Mouse (Mus musculus) embryo, embryonic 11 days (tissue): ENCODE data around the gene Il16.
A peak's percentile ranks its signal among the peaks of the same experiment; 100 is the strongest.

Source experiments
- DNase-seq: peaks from one replicate; pipeline ENCODE4 v3.0.0-alpha.2; 2015

Gene Il16

DNA sequence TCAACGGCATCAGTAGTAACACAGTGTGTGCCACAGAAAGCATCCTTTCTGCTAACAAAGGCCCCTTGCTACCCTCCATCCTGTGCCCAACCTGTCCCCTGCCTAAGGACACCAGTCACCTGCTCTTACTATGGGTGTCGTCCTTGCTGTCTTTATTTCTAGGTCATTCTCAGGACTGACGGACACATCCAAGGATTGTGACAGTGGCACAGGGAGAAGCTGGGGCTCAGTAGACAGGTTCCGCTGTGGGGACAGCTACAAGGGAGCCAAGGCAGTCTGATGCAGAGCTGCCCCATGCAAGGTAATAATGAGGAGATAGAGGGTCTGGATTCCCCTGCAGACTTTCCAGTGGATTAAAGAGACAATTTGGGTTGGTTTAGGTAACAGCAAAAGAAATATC, 67.0 kb downstream of the Il16 start:
- DNase-seq = no peak

DNA sequence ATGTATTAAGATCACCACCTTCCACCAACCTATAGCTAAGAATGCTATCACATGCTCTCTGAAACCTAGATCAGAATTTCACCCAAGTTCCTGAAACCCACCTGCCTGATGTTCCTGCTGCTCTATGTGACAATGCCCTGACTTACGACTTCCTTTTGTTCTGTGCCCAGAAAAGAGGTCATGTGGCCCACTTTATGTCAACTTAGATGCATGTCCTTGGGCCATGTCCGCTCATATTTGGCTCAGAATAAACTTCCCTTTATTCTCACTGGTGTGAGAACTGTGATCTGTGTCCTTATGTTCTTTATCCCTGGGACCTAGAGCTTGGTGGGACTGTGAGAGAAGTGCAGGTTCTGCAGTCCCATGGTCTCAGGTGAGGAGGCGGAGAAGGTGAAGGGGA, 68.2 kb downstream of the Il16 start:
- DNase-seq = no peak

DNA sequence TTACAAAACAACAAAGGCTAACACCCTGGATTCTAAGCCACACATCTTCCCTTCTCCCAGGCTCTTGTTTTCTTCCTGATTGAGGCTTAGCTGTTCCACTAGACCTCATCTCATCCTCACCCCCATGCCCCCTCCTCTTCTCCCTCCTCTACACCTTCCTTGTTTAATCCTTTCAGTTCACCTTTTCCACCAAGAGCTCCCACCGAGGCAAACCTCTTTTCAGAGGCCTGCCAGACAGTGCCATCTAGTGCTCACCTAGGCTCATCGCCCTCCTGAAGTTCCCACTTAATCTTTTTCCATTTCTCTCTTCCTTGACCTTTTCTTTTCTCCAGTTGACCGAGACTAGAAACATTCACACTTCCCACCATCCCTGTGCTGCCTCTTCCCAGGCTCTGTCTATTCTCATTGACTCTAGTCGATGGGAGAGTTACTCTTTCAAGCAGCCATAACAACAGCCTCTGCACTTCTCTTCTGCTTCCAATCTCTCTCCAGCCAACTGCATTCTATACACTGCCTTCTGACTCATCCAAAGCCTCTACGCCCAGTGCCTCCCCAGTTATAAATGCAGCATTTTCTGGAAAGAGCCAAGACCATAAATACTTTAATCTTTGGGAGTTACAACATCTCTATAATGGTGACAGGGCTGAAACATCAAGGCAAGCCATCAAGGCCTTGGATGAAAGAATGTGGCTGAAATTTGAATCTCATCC, 69.8 kb downstream of the Il16 start:
- peak; percentile 60 for DNase-seq

DNA sequence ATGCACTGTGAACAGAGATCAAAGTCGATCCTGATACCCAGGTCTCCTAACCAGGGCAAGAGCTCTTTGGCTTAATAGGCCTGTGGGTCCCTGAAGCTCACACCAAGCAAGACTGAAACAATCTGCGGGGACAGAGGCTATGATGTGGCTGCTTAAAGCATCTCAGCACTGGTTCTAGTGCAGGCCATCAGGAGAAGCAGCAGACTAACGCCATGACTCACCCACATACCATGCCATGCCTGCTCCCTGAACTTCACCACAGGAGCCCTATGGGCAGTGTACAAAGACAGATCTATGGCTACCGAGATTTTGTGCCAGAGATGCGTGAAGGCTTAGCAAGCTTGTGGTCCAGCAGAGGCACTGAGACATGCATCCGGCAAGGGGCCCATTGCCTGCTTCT, 74.0 kb downstream of the Il16 start:
- DNase-seq = no peak

DNA sequence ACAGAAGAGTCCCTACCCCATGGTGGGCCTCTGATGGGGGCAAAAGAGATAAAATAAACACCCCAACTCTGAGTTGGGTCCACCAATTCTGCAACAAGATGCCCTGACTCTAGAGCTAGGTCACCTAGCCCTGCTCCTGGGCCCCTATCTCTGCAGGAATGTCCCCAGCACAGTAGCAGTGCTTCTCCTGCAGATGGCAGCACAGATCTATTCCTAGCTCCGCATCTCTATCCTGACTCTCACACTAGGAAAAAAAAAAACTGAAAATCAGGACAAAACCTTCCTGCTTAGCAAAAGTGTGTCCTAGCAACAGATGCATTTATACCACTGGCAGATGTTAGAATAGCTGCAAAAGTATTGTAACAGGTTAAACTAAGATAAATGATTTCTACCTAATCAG, 76.8 kb downstream of the Il16 start:
- DNase-seq = peak; percentile 73

DNA sequence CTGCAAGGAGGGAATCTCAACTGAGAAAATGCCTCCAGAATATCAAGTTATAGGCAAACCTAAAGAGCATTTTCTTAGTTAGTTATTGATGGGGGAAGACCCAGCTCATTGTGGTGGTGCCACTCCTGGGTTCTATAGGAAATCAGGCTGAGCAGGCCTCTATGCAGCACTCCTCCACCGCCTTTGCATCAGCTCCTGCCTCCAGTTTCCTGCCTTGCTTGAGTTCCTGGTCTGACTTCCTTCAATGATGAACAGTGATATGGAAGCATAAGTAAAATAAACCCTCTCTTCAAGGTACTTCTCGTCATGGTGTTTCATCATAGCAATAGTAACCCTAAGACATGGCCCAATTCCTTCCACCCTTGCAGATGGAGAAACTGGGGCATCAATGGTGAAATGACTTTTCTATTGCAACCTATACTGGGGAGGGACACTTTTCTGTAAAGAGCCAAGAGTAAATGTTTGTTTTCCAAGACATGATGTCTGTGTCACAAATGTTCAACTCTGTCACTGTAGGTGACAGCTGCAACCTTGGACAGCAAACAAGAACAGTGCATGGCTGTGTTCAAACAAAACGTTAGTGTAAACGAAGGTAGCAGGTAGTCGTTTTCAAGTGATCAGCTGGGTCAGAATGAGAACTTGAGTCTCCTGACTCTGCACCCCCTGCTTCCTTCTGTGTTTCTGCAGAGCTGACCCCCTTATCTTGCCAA, 77.4 kb downstream of the Il16 start:
- no peak for DNase-seq

DNA sequence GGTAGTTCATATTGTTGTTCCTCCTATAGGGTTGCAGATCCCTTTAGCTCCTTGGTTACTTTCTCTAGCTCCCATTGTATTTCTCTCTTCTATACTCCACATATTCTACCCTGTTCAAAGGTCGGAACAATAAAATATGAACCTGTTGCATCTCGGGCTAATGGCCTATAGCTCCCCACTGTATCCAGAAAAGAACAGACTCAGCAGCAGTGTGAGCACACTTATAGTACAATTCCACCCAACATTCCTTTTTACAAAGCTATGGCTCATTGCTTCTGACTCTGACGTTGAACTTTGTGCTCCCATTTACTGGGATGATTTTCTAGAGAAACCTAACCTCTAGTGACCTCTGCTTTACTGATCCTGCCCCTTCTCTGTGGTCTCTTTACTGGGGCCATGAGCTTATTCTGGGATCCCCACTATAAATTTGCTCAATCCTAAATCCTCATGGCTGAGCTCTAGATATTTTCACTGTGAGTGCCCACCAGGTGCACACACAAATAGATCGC, 79.4 kb downstream of the Il16 start:
- no peak for DNase-seq

DNA sequence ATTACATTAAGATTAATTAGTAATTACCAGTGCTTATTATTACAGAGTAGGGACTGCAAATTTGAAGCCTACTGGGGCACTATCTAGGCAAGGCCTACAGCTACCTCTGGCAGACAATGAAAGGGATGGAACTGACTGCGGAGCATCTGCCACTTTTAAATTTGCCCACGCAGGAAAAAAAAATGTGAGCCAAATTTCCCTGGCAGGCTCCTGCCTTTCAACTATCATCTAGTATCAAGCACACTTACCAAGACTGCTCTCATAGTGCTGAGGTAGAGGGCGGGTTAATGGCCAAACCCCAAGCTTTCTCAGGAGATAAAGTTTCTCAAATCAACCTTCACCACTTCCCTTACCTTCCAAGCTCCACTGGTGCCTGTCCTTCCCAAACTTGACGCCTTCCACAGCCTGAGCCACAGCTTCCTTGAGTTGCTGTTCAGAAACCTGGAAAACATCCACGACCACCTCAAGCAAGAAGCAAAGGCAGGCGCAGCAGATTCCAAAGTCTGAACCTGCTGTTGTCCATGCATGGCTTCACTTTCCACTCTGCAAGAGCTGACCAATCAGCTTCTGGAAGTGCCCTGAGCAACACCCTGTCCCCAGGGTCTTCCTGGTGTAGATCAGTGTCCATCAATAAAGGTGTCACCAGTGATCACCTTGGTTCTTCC, 82.7 kb downstream of the Il16 start:
- DNase-seq = no peak

DNA sequence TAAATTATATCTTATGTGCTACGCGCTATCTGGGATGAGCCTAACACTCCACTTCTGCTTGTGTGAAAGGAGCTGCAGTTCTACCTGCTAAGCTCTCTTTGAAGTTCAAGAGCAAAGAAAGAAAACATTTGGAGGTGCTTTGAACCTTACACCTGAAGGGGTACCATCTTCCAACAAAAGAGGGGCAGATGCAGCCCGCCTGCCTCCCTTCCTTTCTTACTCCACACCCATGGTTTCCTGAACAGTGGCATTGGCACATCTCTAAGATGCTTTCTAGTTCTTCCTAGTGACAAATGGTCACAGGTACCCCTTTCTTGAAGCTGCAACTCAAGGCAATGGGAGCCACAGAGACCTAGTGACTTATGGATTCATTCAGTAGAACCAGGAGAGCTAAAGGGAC, 83.8 kb downstream of the Il16 start:
- DNase-seq = no peak

DNA sequence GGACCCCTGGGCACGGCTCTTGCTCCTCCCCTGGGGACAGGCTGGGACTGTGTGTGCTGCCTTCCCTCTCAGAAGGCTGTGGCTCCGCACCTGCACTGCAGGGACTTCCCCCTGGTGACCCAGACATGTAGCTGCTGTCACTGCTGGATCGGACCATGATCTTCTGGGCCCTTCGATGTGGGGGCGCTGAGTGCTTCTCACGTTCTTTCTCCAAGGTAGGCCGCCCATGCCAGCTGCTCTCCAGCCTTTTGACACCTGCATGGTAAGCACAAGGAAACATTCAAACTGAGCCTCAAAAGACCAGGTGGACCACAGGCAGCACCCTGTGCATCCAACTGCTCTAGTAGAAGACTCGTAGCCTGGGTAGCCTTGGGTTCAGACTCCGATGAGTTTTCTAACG, 84.5 kb downstream of the Il16 start:
- DNase-seq = no peak

DNA sequence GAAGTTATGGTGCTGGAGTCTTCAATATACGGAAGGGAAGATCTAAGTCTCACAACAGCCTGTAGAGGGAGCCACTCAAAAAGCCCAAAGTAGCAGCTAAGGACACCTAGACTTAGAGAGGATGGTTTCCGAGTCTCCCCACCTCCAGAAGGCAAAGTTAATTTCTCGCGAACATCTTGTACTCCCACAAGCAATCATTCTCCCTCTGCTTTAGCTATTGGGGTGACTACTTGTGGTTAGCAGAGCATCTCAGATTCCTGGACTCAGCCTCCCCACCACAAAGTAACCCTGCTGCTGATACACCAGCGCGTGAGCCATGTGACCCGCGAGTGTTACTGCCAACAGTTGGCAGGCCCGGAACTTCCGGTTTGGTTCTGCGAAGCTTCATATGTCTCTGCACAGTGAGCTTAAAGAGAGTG, 85.2 kb downstream of the Il16 start:
- DNase-seq = no peak

DNA sequence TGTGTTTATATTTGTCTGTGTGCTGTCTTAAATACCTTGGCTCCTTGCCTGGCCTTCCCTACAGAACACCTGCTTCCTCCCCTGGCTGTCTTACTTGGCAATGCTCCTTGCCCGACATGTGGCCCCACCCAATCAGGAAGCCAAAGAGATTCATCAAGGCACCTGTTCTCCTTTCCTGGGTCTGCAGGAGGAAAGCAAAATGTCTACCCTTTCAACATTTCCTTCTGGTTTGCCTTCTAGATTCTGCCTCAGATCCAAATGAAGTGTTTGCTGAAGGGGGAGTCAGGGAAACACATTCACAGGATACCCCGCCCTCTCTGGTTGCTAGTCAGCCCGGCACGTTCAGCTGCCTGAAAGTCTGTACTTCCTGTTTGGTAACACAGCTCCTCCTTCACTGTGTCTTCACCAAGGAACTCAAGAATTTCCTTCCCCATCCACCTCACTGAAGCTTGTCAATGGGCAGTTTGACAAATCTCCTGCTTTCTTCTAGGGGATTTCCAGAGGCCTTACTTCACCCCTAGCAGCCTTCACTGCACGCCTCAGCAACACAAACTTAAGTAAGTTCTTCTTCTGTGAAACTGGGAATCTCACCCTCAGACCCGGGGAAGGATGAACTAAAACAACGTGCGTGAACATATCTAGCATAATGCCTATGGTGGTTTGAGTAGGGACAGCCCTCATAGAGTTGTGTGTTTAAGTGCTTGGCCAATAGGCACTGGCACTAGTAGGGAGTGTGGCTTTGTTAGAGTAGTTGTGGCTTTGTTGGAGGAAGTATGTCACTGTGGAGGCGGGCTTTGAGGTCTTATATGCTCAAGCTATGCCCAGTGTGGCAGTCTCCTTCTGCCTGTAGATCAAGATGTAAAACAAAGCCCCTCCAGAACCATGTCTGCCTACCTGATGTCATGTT, 86.1 kb downstream of the Il16 start:
- no peak for DNase-seq

DNA sequence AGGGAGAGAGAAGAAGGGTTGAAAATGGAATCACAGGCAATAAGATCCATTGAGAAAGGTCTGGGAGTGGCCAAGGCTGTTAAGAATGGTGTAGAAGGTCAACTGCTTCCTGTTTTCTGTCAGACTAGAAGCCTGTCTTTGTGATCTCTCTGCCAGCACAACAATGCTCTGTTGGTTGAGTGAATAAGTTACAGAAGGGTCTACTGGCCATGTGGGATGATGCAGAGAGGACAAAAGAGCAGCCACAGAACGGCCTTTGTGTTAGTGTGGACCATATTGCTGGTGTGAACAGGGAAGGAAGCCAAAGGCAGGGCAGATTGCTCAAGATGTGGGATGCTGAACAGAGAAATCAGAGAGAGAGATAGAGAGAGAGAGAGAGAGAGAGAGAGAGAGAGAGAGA, 86.8 kb downstream of the Il16 start:
- DNase-seq = no peak

DNA sequence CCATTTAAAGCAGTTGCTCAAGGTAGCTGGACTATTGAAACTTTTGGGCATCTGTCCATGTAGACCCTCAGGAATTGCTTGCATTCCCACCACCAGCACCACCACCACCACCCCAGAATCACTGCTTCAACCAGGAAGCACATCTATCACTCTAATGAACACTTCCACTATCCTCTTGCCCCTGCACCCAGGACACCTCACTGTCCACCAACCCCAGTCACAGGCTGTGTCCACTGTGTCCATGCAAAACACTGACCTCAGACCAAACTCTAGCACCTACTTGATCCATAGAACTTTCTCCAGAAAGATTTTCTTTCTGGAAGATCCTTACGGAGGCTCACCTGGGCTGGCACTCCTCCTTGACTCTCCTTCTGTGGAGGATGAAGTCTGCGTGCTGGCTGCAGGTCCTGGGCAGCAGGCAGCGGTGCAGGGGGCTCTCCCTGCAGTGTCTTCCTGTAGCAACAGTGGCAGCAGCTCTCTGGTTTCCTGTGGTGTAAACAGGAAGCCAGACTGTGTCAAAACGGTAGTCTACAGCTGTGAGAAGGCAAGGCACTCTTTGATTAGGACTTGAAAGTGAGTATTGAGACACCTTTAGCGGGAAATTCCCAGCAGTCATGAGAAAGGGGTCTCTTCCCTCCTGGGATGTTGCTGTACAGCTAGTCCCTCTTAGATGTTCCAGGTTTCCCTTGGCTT, 90.4 kb downstream of the Il16 start:
- no peak for DNase-seq

DNA sequence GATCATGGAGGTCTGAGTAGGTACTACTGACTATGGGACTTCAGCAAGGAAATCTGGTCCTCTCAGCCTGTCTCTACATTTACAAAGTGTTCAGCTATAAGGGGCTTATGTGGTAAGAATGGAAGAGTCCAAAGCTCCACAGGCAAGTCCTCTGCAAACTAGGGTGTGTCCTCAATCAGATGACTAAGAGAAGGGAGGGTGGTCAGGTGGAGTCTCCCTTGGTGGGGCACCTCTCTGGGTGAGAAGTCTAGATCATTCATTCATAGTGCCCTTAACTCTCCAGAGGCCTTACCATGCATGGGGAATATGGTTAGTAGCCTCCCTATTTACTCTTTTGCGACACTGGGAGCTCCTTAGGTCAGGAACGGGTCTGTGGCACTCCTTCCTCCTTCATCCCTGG, 91.3 kb downstream of the Il16 start:
- DNase-seq = no peak

DNA sequence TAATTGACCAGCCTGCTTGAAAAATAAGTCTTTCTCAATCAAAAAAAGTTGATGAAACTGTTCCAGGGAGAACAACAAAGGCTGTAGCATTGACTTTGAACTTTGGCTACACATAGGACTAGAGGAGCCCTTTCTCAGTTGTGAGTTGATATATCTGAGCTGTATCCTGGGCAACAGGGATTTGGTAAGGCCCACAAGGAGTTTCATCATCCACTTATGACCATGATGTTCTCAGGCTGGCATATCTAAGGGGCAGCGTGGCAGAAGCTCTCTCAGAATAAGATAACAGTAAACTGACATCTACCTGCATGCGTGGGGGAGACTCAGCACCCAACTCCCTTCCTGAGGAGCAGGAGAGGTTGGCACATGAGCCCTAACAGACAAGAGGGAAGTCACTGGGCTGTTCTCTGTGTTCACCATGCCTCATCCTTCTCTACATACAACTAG, 91.9 kb downstream of the Il16 start:
- no peak for DNase-seq

DNA sequence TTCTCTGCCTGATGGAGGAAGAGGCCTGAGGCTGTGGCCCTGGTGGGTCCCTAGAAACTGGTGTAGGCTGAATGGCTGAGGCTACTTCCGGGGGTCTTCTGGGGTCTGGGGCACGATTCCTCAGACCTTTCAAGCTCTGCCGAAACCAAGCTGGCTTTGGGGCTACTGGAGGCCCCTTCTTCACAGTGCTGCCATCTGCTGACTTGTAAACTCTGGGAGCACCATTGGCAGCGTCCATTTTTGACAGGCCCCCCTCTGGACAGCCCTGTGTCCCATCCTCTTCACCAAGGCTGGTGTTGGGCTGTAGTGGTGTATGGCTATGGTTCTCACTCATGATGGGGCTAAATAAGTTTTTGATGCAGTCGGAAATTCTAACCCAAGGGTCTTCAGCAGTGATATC, 93.0 kb downstream of the Il16 start:
- DNase-seq = no peak

DNA sequence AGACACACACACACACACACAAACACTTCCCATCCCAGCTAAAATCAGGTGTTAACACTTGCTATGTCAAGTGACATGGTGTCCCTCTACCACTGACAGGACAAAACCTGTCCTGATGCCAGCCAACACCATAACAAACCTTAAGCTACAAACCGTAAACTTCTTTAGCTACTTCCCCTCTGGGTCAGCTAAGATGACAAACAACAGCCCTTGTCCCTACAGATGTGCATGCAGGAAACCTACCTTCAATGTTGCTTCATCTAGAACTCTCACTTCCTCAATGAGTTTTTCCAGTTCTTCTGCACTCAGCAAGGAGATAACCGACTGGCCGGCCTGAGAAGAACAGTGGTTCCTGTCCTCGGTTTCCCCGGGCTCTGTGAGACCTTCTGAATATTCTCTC, 94.9 kb downstream of the Il16 start:
- no peak for DNase-seq

DNA sequence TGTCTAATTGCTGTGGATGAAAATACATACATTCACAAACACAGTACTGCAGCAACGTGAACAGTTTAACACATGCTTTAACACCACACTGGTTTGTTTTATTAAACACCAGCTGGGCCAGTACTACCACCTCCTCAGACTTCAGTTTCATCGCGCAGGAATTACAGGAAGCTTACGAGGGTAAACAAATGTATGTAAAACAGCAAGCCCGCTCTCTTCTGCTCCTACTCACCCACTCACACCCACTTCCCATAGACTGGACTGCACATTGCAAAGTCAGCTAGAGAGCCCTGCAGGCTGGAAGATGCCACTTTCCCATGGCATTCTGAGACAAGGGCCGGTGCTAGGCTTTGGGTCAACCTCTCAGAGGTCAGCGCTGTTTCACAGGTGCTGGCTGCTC, 96.7 kb downstream of the Il16 start:
- no peak for DNase-seq

DNA sequence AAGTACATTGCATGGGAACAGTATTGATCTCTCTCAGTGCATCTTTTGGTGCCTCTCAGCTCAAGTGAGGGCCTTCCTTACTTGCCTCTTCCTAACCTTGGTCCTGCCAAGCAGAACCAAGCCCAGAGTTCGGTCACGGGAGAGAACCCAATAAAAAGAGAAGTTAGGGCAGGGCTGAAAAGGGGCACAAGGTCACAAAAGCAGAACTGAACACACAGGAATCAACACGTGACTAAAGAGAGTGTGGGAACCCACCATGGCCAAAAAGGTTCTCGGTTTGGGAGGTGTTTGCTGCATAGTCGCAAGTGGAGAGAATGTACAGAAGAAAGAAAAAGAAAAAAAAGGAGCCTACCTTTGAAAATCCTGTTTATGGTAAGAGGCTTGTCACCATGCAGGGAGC, 100.0 kb downstream of the Il16 start:
- DNase-seq = no peak

DNA sequence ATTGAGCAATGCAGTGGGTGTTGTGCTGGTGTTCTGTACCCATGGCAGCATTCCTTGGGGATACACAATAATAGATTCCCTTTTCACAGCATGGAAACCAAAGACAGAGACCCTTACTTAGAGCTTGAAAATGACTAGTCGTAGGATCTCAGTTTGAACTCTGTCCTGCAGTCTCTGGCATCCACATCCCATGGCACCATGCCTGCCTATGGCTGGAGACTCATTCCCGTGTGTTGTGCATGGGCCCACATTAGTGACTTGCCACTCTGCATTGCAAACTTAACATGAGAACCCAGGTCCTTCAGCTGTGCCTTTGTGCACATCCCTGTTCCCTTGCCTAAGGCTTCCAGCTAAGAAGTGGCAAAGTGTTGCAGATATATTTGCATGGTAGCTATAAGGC, 100.8 kb downstream of the Il16 start:
- DNase-seq = no peak

DNA sequence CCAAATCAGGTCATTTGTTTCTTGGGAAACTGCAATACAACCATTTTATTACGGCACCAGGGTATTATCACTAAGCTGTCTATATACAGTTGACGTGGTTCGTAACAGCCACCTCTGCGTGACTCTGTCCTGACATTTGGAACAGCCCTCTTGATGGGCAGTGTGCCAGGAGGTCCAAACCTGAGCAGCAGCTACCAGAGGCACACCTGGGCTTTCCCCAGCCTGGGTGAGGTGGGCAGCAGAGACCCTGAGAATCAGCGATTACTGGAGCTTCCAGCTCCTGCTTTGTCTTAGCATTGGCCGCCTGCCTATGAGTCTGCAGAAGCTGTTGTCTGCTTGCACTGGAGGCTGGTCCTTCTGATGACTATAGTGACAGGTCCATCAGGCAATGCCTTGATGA, 101.9 kb downstream of the Il16 start:
- no peak for DNase-seq
